Mouse (Mus musculus) layer of hippocampus, postnatal 36 days (tissue): Measurements from ENCODE around the gene Kcnip4. TPM values are rescaled to one million over a fixed set of nuclear protein-coding genes. Genes with fewer than 3 reads are reported as not detected.

ENCODE experiments used
- DNase-seq, 2 experiments: peaks; one replicate each; pipeline ENCODE4 v3.0.0; 2022
- total RNA-seq, 2 experiments: library from RNA; stranded (reverse); gene quantifications; 2 replicates each; pipeline ENCODE4 v1.2.3; 2021

Gene Kcnip4
- 10 to 100 TPM; 51.7 to 52.6 TPM for total RNA-seq

- DNase-seq: peak; percentile 83 to 84
Measured at GRCm38 (mm10) chr5:49524394-49525241, at the start of gene Kcnip4. TSS of gene Kcnip4 (minus strand) at chr5:49524907.

- no peak for DNase-seq
Measured at GRCm38 (mm10) chr5:49571876-49572275, 47.2 kb upstream of the Kcnip4 start.

GRCm38 (mm10) chr5:49563751-49564150, 39.0 kb upstream of the Kcnip4 start:
- DNase-seq: no peak

- DNase-seq: no peak
Measured at GRCm38 (mm10) chr5:49557436-49557835, 32.7 kb upstream of the Kcnip4 start.

GRCm38 (mm10) chr5:49547884-49548283, 23.2 kb upstream of the Kcnip4 start:
- DNase-seq: peak; percentile 52 to 54

- no peak for DNase-seq
Measured at GRCm38 (mm10) chr5:49529362-49529761, 4.7 kb upstream of the Kcnip4 start.

- no peak for DNase-seq
Measured at GRCm38 (mm10) chr5:49525242-49525612, 520 bp upstream of the Kcnip4 start.

- no peak for DNase-seq
Measured at GRCm38 (mm10) chr5:49523997-49524393, 712 bp downstream of the Kcnip4 start.

GRCm38 (mm10) chr5:49522986-49523385, 1.7 kb downstream of the Kcnip4 start:
- DNase-seq: no peak

GRCm38 (mm10) chr5:49498743-49499142, 26.0 kb downstream of the Kcnip4 start:
- DNase-seq: no peak

GRCm38 (mm10) chr5:49487270-49487669, 37.4 kb downstream of the Kcnip4 start:
- DNase-seq: no peak

- DNase-seq: no peak
Measured at GRCm38 (mm10) chr5:49470738-49471137, 54.0 kb downstream of the Kcnip4 start.

- no peak for DNase-seq
Measured at GRCm38 (mm10) chr5:49460643-49461276, 63.9 kb downstream of the Kcnip4 start.

GRCm38 (mm10) chr5:49453100-49453499, 71.6 kb downstream of the Kcnip4 start:
- DNase-seq: no peak

GRCm38 (mm10) chr5:49451295-49451694, 73.4 kb downstream of the Kcnip4 start:
- DNase-seq: no peak

- no peak for DNase-seq
Measured at GRCm38 (mm10) chr5:49450876-49451275, 73.8 kb downstream of the Kcnip4 start.

- no peak for DNase-seq
Measured at GRCm38 (mm10) chr5:49437236-49437635, 87.5 kb downstream of the Kcnip4 start.

GRCm38 (mm10) chr5:49427689-49428088, 97.0 kb downstream of the Kcnip4 start:
- DNase-seq: no peak

- DNase-seq: no peak
Measured at GRCm38 (mm10) chr5:49419707-49420106, 105.0 kb downstream of the Kcnip4 start.

- DNase-seq: no peak
Measured at GRCm38 (mm10) chr5:49408351-49408750, 116.4 kb downstream of the Kcnip4 start.

GRCm38 (mm10) chr5:49370543-49371076, 154.1 kb downstream of the Kcnip4 start:
- DNase-seq: no peak

- no peak for DNase-seq
Measured at GRCm38 (mm10) chr5:49368636-49369423, 155.9 kb downstream of the Kcnip4 start.

- no peak for DNase-seq
Measured at GRCm38 (mm10) chr5:49356381-49356780, 168.3 kb downstream of the Kcnip4 start.
